Mouse (Mus musculus) MEL (cell line): ENCODE data around the gene Cabs1. TPM values are rescaled to one million over a fixed set of nuclear protein-coding genes. Genes with fewer than 3 reads are reported as not detected.

Experiments
- DNase-seq: peaks from one replicate; pipeline ENCODE4 v3.0.0; 2011; ENCODE audit warnings: low read depth, low spot score
- H3K27ac ChIP-seq: 2 replicates; pipeline ENCODE4 v1.5.1; 2012; ENCODE audit warnings: low read depth, mild to moderate bottlenecking, control low read depth, low read length, moderate library complexity; ENCODE audit not compliant: control insufficient read depth
- H3K27me3 ChIP-seq, 2 experiments: fragments of 150-350 bp in 1 of 2; sonication (generic) in 1 of 2; 2 replicates each; pipeline ENCODE4 v1.6.1; 2012; ENCODE audit warnings: low read length in 2 of 2, mild to moderate bottlenecking in 2 of 2, improper control_type of control experiment in 1 of 2, moderate library complexity in 1 of 2; ENCODE audit not compliant: insufficient read depth in 2 of 2, control insufficient read depth in 1 of 2
- H3K36me3 ChIP-seq, 2 experiments: 2 replicates each; pipeline ENCODE4 v1.6.1; 2012 to 2014; ENCODE audit warnings: low read length in 2 of 2, improper control_type of control experiment in 1 of 2, inconsistent platforms in 1 of 2, mild to moderate bottlenecking in 1 of 2; ENCODE audit not compliant: insufficient read depth in 2 of 2, control insufficient read depth in 1 of 2
- H3K4me1 ChIP-seq, 2 experiments: fragments of 150-350 bp in 1 of 2; sonication (generic) in 1 of 2; 2 replicates each; pipeline ENCODE4 v1.6.1; 2012; ENCODE audit warnings: low read length in 2 of 2, improper control_type of control experiment in 1 of 2, mild to moderate bottlenecking in 1 of 2; ENCODE audit not compliant: insufficient read depth in 2 of 2, control insufficient read depth in 1 of 2
- H3K4me3 ChIP-seq, 2 experiments: fragments of 150-350 bp in 1 of 2; sonication (generic) in 1 of 2; 2 replicates each; pipeline ENCODE4 v1.5.1; 2012; ENCODE audit warnings: low read depth in 2 of 2, low read length in 2 of 2, mild to moderate bottlenecking in 2 of 2, moderate library complexity in 2 of 2, control low read depth in 1 of 2, improper control_type of control experiment in 1 of 2; ENCODE audit not compliant: control insufficient read depth in 1 of 2, insufficient read depth in 1 of 2
- H3K79me2 ChIP-seq: 2 replicates; pipeline ENCODE4 v1.6.1; 2012; ENCODE audit warnings: mild to moderate bottlenecking, low read length, moderate library complexity; ENCODE audit not compliant: control insufficient read depth, poor library complexity, insufficient read depth
- H3K9ac ChIP-seq: 2 replicates; pipeline ENCODE4 v1.6.1; 2012; ENCODE audit warnings: low read depth, mild to moderate bottlenecking, control low read depth, low read length, moderate library complexity; ENCODE audit not compliant: control insufficient read depth, poor library complexity, severe bottlenecking
- H3K9me3 ChIP-seq: fragments of 150-350 bp; sonication (generic); replicated peaks from 2 replicates; pipeline ENCODE4 v1.6.1; 2012; ENCODE audit warnings: mild to moderate bottlenecking, low read length, improper control_type of control experiment, moderate library complexity; ENCODE audit not compliant: insufficient read depth
- CHD1 ChIP-seq: IDR thresholded peaks from 2 replicates; pipeline ENCODE4 v1.6.1; 2012; ENCODE audit warnings: low read depth, mild to moderate bottlenecking, inconsistent platforms, low read length, improper control_type of control experiment
- CHD2 ChIP-seq: IDR thresholded peaks from 2 replicates; pipeline ENCODE4 v1.6.1; 2011; ENCODE audit warnings: low read length, improper control_type of control experiment
- E2F4 ChIP-seq: IDR thresholded peaks from 2 replicates; pipeline ENCODE4 v1.6.1; 2011; ENCODE audit warnings: low read depth, low read length, improper control_type of control experiment, borderline replicate concordance
- ELF1 ChIP-seq: IDR thresholded peaks from 2 replicates; pipeline ENCODE4 v1.6.1; 2014; ENCODE audit warnings: low read depth, mild to moderate bottlenecking, inconsistent platforms, low read length, improper control_type of control experiment, moderate library complexity
- ETS1 ChIP-seq: IDR thresholded peaks from 2 replicates; pipeline ENCODE4 v1.6.1; 2012; ENCODE audit warnings: low read depth, mild to moderate bottlenecking, inconsistent platforms, low read length, improper control_type of control experiment, moderate library complexity
- GATA1 ChIP-seq: IDR thresholded peaks from 2 replicates; pipeline ENCODE4 v1.6.1; 2011; ENCODE audit warnings: low read depth, low read length, improper control_type of control experiment
- HCFC1 ChIP-seq: IDR thresholded peaks from 2 replicates; pipeline ENCODE4 v1.6.1; 2012; ENCODE audit warnings: low read depth, mild to moderate bottlenecking, inconsistent platforms, low read length, improper control_type of control experiment, moderate library complexity
- KAT2A ChIP-seq: conservative IDR thresholded peaks from 2 replicates; pipeline ENCODE4 v1.6.1; 2012; ENCODE audit warnings: low read depth, low read length, improper control_type of control experiment, inconsistent platforms
- MAFK ChIP-seq: IDR thresholded peaks from 2 replicates; pipeline ENCODE4 v1.6.1; 2011; ENCODE audit warnings: low read depth, mild to moderate bottlenecking, low read length, improper control_type of control experiment, borderline replicate concordance
- MAZ ChIP-seq: IDR thresholded peaks from 2 replicates; pipeline ENCODE4 v1.6.1; 2012; ENCODE audit warnings: low read depth, mild to moderate bottlenecking, inconsistent platforms, low read length, improper control_type of control experiment
- MEF2A ChIP-seq: IDR thresholded peaks from 2 replicates; pipeline ENCODE4 v1.6.1; 2014; ENCODE audit warnings: low read depth, mild to moderate bottlenecking, inconsistent platforms, low read length, improper control_type of control experiment; ENCODE audit not compliant: poor library complexity, insufficient replicate concordance, severe bottlenecking; ENCODE audit errors: extremely low read depth
- MYB ChIP-seq: IDR thresholded peaks from 2 replicates; pipeline ENCODE4 v1.6.1; 2011; ENCODE audit warnings: mild to moderate bottlenecking, low read depth, low read length, improper control_type of control experiment
- NELFE ChIP-seq: IDR thresholded peaks from 2 replicates; pipeline ENCODE4 v1.6.1; 2011; ENCODE audit warnings: low read depth, low read length, improper control_type of control experiment
- POLR2AphosphoS2 ChIP-seq: IDR thresholded peaks from 2 replicates; pipeline ENCODE4 v1.6.1; 2011; ENCODE audit warnings: low read length, improper control_type of control experiment
- POLR2AphosphoS5 ChIP-seq: IDR thresholded peaks from 2 replicates; pipeline ENCODE4 v1.6.1; 2012; ENCODE audit warnings: low read depth, borderline replicate concordance, mild to moderate bottlenecking, inconsistent platforms, low read length, moderate library complexity, mixed read lengths
- RCOR1 ChIP-seq: IDR thresholded peaks from 2 replicates; pipeline ENCODE4 v1.6.1; 2012; ENCODE audit warnings: low read depth, mild to moderate bottlenecking, inconsistent platforms, low read length, improper control_type of control experiment
- SIN3A ChIP-seq: IDR thresholded peaks from 2 replicates; pipeline ENCODE4 v1.6.1; 2012; ENCODE audit warnings: low read length, improper control_type of control experiment, inconsistent platforms
- SMC3 ChIP-seq: IDR thresholded peaks from 2 replicates; pipeline ENCODE4 v1.6.1; 2011; ENCODE audit warnings: low read depth, low read length, improper control_type of control experiment
- TBP ChIP-seq: IDR thresholded peaks from 2 replicates; pipeline ENCODE4 v1.8.0; 2011; ENCODE audit warnings: low read depth, low read length, improper control_type of control experiment
- UBTF ChIP-seq: IDR thresholded peaks from 2 replicates; pipeline ENCODE4 v1.6.1; 2012; ENCODE audit warnings: low read depth, mild to moderate bottlenecking, inconsistent platforms, low read length, improper control_type of control experiment, moderate library complexity, borderline replicate concordance; ENCODE audit not compliant: insufficient read depth
- USF2 ChIP-seq, 2 experiments: IDR thresholded peaks; 2 replicates each; pipeline ENCODE4 v1.6.1; 2011 to 2012; ENCODE audit warnings: improper control_type of control experiment in 2 of 2, low read length in 2 of 2, borderline replicate concordance in 1 of 2, inconsistent platforms in 1 of 2, low read depth in 1 of 2, mild to moderate bottlenecking in 1 of 2; ENCODE audit not compliant: insufficient read depth in 1 of 2
- ZC3H11A ChIP-seq: IDR thresholded peaks from 2 replicates; pipeline ENCODE4 v1.6.1; 2012; ENCODE audit warnings: low read depth, mild to moderate bottlenecking, inconsistent platforms, low read length, improper control_type of control experiment
- ZKSCAN1 ChIP-seq: IDR thresholded peaks from 2 replicates; pipeline ENCODE4 v1.6.1; 2012; ENCODE audit warnings: low read depth, mild to moderate bottlenecking, inconsistent platforms, low read length, improper control_type of control experiment, moderate library complexity
- ZMIZ1 ChIP-seq: IDR thresholded peaks from 2 replicates; pipeline ENCODE4 v1.6.1; 2012; ENCODE audit warnings: low read depth, mild to moderate bottlenecking, inconsistent platforms, low read length, improper control_type of control experiment, moderate library complexity
- polyA plus RNA-seq, 2 experiments: library from polyadenylated mRNA; stranded (reverse) in 1 of 2; unstranded in 1 of 2; fragments of >175 nt in 1 of 2; fragments of >200 nt in 1 of 2; gene quantifications; 2 replicates each; pipeline versions ENCODE4 v1.2.1 to v1.2.4; 2012; ENCODE audit warnings: low replicate concordance in 2 of 2, low read depth in 1 of 2; ENCODE audit not compliant: insufficient read length in 2 of 2, insufficient read depth in 1 of 2, missing spikeins in 1 of 2
- total RNA-seq: library from RNA; depleted of rRNA; stranded (reverse); fragments of 300-350 nt; gene quantifications from 2 replicates; pipeline ENCODE4 v1.2.3, GENCODE M21; 2012

Cabs1 gene
- total and polyA plus RNA-seq, 3 experiments, result not detected

GRCm38 (mm10) chr5:87982468-87983214, 3.4 kb downstream of the Cabs1 start:
- Histone ChIP-seq H3K4me3 (no peak overlapping the region), H3K4me1 (no peaks in the 10 kb centered on the region), H3K27me3 (no peaks in the 10 kb centered on the region), H3K9me3 (no peaks in the 10 kb centered on the region), H3K36me3 (no peaks in the 10 kb centered on the region), H3K27ac (no peak overlapping the region), H3K9ac (no peak overlapping the region), H3K79me2 (no peaks in the 10 kb centered on the region)
- TF ChIP-seq ZMIZ1, result no peak
- no peak for TF ChIP-seq USF2 (IDR thresholded peaks at IDR 0.05; ENCODE audit: borderline replicate concordance in 1 of 2, insufficient read depth in 1 of 2, low read depth in 1 of 2, low read length in 2 of 2)
- no peak for TF ChIP-seq ZC3H11A
- TF ChIP-seq MAFK, result no peak
- TF ChIP-seq MYB, result no peak
- no peak for TF ChIP-seq RCOR1
- no peak for TF ChIP-seq POLR2AphosphoS2
- TF ChIP-seq CHD1, result no peak
- no peak for TF ChIP-seq UBTF
- no peak for TF ChIP-seq ELF1
- no peak for TF ChIP-seq NELFE
- no peak for TF ChIP-seq GATA1
- no peak for TF ChIP-seq E2F4
- no peak for TF ChIP-seq KAT2A
- no peak for TF ChIP-seq CHD2
- TF ChIP-seq SMC3, result no peak
- no peak for TF ChIP-seq HCFC1
- TF ChIP-seq POLR2AphosphoS5, result no peak
- TF ChIP-seq MEF2A, result no peak
- DNase-seq, result peak; percentile 3

- no peak for DNase-seq
- H3K4me1 ChIP-seq, result no peaks in the 10 kb centered on the region
- no peak within 1 kb of the TSS for H3K4me3 ChIP-seq
- TF ChIP-seq ETS1 (no peak), TBP (no peak), MAZ (no peak), KAT2A (no peak), CHD2 (no peak), ZKSCAN1 (no peak), USF2 (IDR thresholded peaks at IDR 0.05; ENCODE audit: borderline replicate concordance in 1 of 2, insufficient read depth in 1 of 2, low read depth in 1 of 2, low read length in 2 of 2) (no peak), CHD1 (no peak), SIN3A (no peak), RCOR1 (no peak)
- H3K79me2 ChIP-seq, result no peaks in the 10 kb centered on the region
- no peak within 1 kb of the TSS for H3K27ac ChIP-seq
- no peaks in the 10 kb centered on the region for H3K36me3 ChIP-seq
- H3K9me3 ChIP-seq, result no peaks in the 10 kb centered on the region
- no peaks in the 10 kb centered on the region for H3K27me3 ChIP-seq
- no peak within 1 kb of the TSS for H3K9ac ChIP-seq
Measured at GRCm38 (mm10) chr5:88002249-88002648, 23.0 kb downstream of the Cabs1 start, which contains the start of gene Smr3a. TSS of gene Smr3a (plus strand) at chr5:88002549.
